ENCODE assay signal across 10 mouse cellular contexts in genomic region chr16:49529060-49529459, GRCm38 (mm10).
DNase-seq lines count a peak whose midpoint lies in the region; ATAC-seq lines count a peak whose summit lies in the region.
"Had no signal": no experiment of that assay in that cellular context is flagged by ENCODE, and none has a peak within 500 bp of the region (broad histone marks: within the 10 kb centered on the region; RNA-seq: fewer than 3 reads in every experiment).

No protein-coding gene starts in this region.

- DNase-seq in hindbrain, embryonic 11.5 days (ENCODE audit: low spot score), result peak; percentile 11
- peak; percentile 63 for DNase-seq in thymus, postnatal 0 days (ENCODE audit: low spot score)
- no peak for DNase-seq in thymus, postnatal 36 days
- DNase-seq in embryo, embryonic 11 days, result peak; percentile 34
- DNase-seq in cerebellum, adult 8-10 months, result no peak
- DNase-seq in ovary, postnatal 14 days (ENCODE audit: low spot score), result no peak
- DNase-seq: kidney, adult 18-20 months had no signal

- H3K9me3 ChIP-seq in hindbrain, embryonic 11.5 days (ENCODE audit: control insufficient read depth, low read length), result no peaks in the 10 kb centered on the region
- H3K9me3 ChIP-seq in hindbrain, embryonic 13.5 days, result no peaks in the 10 kb centered on the region
- no peaks in the 10 kb centered on the region for H3K9me3 ChIP-seq in midbrain, embryonic 13.5 days

- H3K9ac ChIP-seq in hindbrain, embryonic 11.5 days (ENCODE audit: low read depth, low read length), result no peak overlapping the region
- no peak overlapping the region for H3K9ac ChIP-seq in hindbrain, embryonic 13.5 days
- H3K9ac ChIP-seq in midbrain, embryonic 13.5 days (replicated peaks), result no peak overlapping the region

- H3K27me3 ChIP-seq in hindbrain, embryonic 11.5 days (ENCODE audit: control insufficient read depth, insufficient read depth, low read length), result no peaks in the 10 kb centered on the region
- no peaks in the 10 kb centered on the region for H3K27me3 ChIP-seq in hindbrain, embryonic 13.5 days
- H3K27me3 ChIP-seq in midbrain, embryonic 13.5 days, result no peaks in the 10 kb centered on the region

- H3K4me2 ChIP-seq in hindbrain, embryonic 11.5 days (replicated peaks; ENCODE audit: low read depth, low read length), result no peak overlapping the region
- H3K4me2 ChIP-seq in hindbrain, embryonic 13.5 days, result no peak overlapping the region
- no peak overlapping the region for H3K4me2 ChIP-seq in midbrain, embryonic 13.5 days (replicated peaks)

- H3K27ac ChIP-seq in hindbrain, embryonic 11.5 days (ENCODE audit: low read depth, low read length), result no peak overlapping the region
- H3K27ac ChIP-seq in hindbrain, embryonic 13.5 days, result no peak overlapping the region
- H3K27ac ChIP-seq in midbrain, embryonic 13.5 days, result no peak overlapping the region
- H3K27ac ChIP-seq: macrophage had no signal

- no peak for ATAC-seq in hindbrain, embryonic 11.5 days (ENCODE audit: low FRiP score)
- ATAC-seq in hindbrain, embryonic 13.5 days (ENCODE audit: low FRiP score), result no peak
- no peak for ATAC-seq in midbrain, embryonic 13.5 days

- H3K36me3 ChIP-seq in hindbrain, embryonic 11.5 days (ENCODE audit: control insufficient read depth, insufficient read depth, low read length), result no peaks in the 10 kb centered on the region
- H3K36me3 ChIP-seq in hindbrain, embryonic 13.5 days, result no peaks in the 10 kb centered on the region
- H3K36me3 ChIP-seq in midbrain, embryonic 13.5 days, result no peaks in the 10 kb centered on the region

- 69% methylated on average over 2 of the region's 2 CpGs for WGBS in hindbrain, embryonic 11.5 days
- 75% methylated on average over 2 of the region's 2 CpGs for WGBS in hindbrain, embryonic 13.5 days
- 72% methylated on average over 2 of the region's 2 CpGs for WGBS in midbrain, embryonic 13.5 days

- H3K4me1 ChIP-seq in hindbrain, embryonic 11.5 days (replicated peaks; ENCODE audit: control insufficient read depth, insufficient read depth, low read length), result no peaks in the 10 kb centered on the region
- no peaks in the 10 kb centered on the region for H3K4me1 ChIP-seq in hindbrain, embryonic 13.5 days (replicated peaks)
- H3K4me1 ChIP-seq in midbrain, embryonic 13.5 days (replicated peaks), result 0 out of 2 replicates have a peak, but pooled peaks cover 5% of the 10 kb centered on the region

- H3K4me3 ChIP-seq in hindbrain, embryonic 11.5 days (ENCODE audit: low read depth, low read length), result no peak overlapping the region
- H3K4me3 ChIP-seq in hindbrain, embryonic 13.5 days, result no peak overlapping the region
- no peak overlapping the region for H3K4me3 ChIP-seq in midbrain, embryonic 13.5 days (replicated peaks)

Comparison
In these comparisons a context has a peak if more than half of its experiments do, and no peak if none do; other contexts are left out.
1. DNase-seq: peak in hindbrain, embryonic 11.5 days (single experiment), thymus, postnatal 0 days (single experiment) and embryo, embryonic 11 days (single experiment); none in thymus, postnatal 36 days (0 of 2), cerebellum, adult 8-10 months (single experiment) and ovary, postnatal 14 days (single experiment).